8 mouse cellular contexts compared by ENCODE assay signal in genomic region chr11:61408184-61409027, GRCm38 (mm10). TPM values are rescaled to one million over a fixed set of nuclear protein-coding genes. Genes with fewer than 3 reads are reported as not detected.
A peak's percentile ranks its signal among the peaks of the same experiment; 100 is the strongest.
DNase-seq lines count a peak whose midpoint lies in the region; ATAC-seq and TF ChIP-seq lines count a peak whose summit lies in the region.

No protein-coding gene starts in this region.

- H3K27me3 ChIP-seq in embryonic facial prominence, embryonic 15.5 days, result no peaks in the 10 kb centered on the region
- H3K27me3 ChIP-seq in heart, embryonic 11.5 days (ENCODE audit: control insufficient read depth, insufficient read depth, low read length), result peaks cover 2% of the 10 kb centered on the region; the same call in 1 of the 2 replicates
- no peaks in the 10 kb centered on the region for H3K27me3 ChIP-seq in kidney, embryonic 14.5 days (ENCODE audit: control insufficient read depth, insufficient read depth, low read length)
- H3K27me3 ChIP-seq in liver, embryonic 11.5 days (replicated peaks; ENCODE audit: control insufficient read depth, insufficient read depth, low read length), result 0 out of 2 replicates have a peak, but pooled peaks cover 2% of the 10 kb centered on the region

- H3K4me2 ChIP-seq in embryonic facial prominence, embryonic 15.5 days (replicated peaks), result peak overlapping the region; percentile 55
- peak overlapping the region; percentile 67 for H3K4me2 ChIP-seq in heart, embryonic 11.5 days
- H3K4me2 ChIP-seq in kidney, embryonic 14.5 days (replicated peaks; ENCODE audit: low read depth, low read length), result peak overlapping the region; percentile 48
- peak overlapping the region; percentile 75 for H3K4me2 ChIP-seq in liver, embryonic 11.5 days

- peak overlapping the region; percentile 59 for H3K9ac ChIP-seq in embryonic facial prominence, embryonic 15.5 days
- H3K9ac ChIP-seq in heart, embryonic 11.5 days (ENCODE audit: low read depth, low read length), result peak overlapping the region; percentile 80
- peak overlapping the region; percentile 72 for H3K9ac ChIP-seq in kidney, embryonic 14.5 days (ENCODE audit: low read depth, low read length)
- peak overlapping the region; percentile 71 for H3K9ac ChIP-seq in liver, embryonic 11.5 days (ENCODE audit: low read depth, low read length)

- ATAC-seq in embryonic facial prominence, embryonic 15.5 days (ENCODE audit: insufficient number of reproducible peaks, low FRiP score, low TSS enrichment, low read depth), result peak; percentile 90
- peak; percentile 85 for ATAC-seq in heart, embryonic 11.5 days (replicated peaks; ENCODE audit: insufficient number of reproducible peaks, low FRiP score, low TSS enrichment)
- peak; percentile 91 for ATAC-seq in kidney, embryonic 14.5 days (ENCODE audit: low FRiP score, low TSS enrichment)
- peak; percentile 90 for ATAC-seq in liver, embryonic 11.5 days (replicated peaks; ENCODE audit: low FRiP score)

- peak; percentile 71 for DNase-seq in A20 (ENCODE audit: low read depth, low spot score)
- peak; percentile 46 for DNase-seq in liver, embryonic 11.5 days (ENCODE audit: low spot score)
- peak; percentile 23 to 58 for DNase-seq in monocyte, adult 2 months (ENCODE audit: low read depth in 1 of 2, low spot score in 2 of 2)
- peak; percentile 31 to 40 for DNase-seq in spleen, postnatal 36 days (ENCODE audit: low spot score in 2 of 2)

- H3K4me1 ChIP-seq in bone marrow, adult 2 months (ENCODE audit: control insufficient read depth, insufficient read depth, low read length), result no peaks in the 10 kb centered on the region
- 0 out of 2 replicates have a peak, but pooled peaks cover 3% of the 10 kb centered on the region for H3K4me1 ChIP-seq in embryonic facial prominence, embryonic 15.5 days
- no peaks in the 10 kb centered on the region for H3K4me1 ChIP-seq in heart, embryonic 11.5 days (ENCODE audit: control insufficient read depth, insufficient read depth, low read length)
- H3K4me1 ChIP-seq in kidney, embryonic 14.5 days (ENCODE audit: control insufficient read depth, insufficient read depth, low read length), result no peaks in the 10 kb centered on the region
- H3K4me1 ChIP-seq in liver, embryonic 11.5 days (replicated peaks; ENCODE audit: control insufficient read depth, insufficient read depth, low read length), result 0 out of 2 replicates have a peak, but pooled peaks cover 2% of the 10 kb centered on the region

- H3K9me3 ChIP-seq in embryonic facial prominence, embryonic 15.5 days (replicated peaks), result no peaks in the 10 kb centered on the region
- H3K9me3 ChIP-seq in heart, embryonic 11.5 days (replicated peaks; ENCODE audit: control insufficient read depth, low read length), result no peaks in the 10 kb centered on the region
- H3K9me3 ChIP-seq in kidney, embryonic 14.5 days (ENCODE audit: control insufficient read depth, low read length), result no peaks in the 10 kb centered on the region
- H3K9me3 ChIP-seq in liver, embryonic 11.5 days (ENCODE audit: control insufficient read depth, low read length), result no peaks in the 10 kb centered on the region

- no peaks in the 10 kb centered on the region for H3K36me3 ChIP-seq in embryonic facial prominence, embryonic 15.5 days
- no peaks in the 10 kb centered on the region for H3K36me3 ChIP-seq in heart, embryonic 11.5 days (ENCODE audit: control insufficient read depth, insufficient read depth, low read length)
- no peaks in the 10 kb centered on the region for H3K36me3 ChIP-seq in kidney, embryonic 14.5 days (ENCODE audit: control insufficient read depth, insufficient read depth, low read length)
- no peaks in the 10 kb centered on the region for H3K36me3 ChIP-seq in liver, embryonic 11.5 days (ENCODE audit: control insufficient read depth, insufficient read depth, low read length)

- H3K4me3 ChIP-seq in bone marrow, adult 2 months (replicated peaks; ENCODE audit: control insufficient read depth, low read depth, low read length), result peak overlapping the region; percentile 97
- peak overlapping the region; percentile 70 for H3K4me3 ChIP-seq in embryonic facial prominence, embryonic 15.5 days (replicated peaks)
- peak overlapping the region; percentile 78 for H3K4me3 ChIP-seq in heart, embryonic 11.5 days (ENCODE audit: low read depth, low read length)
- peak overlapping the region; percentile 74 for H3K4me3 ChIP-seq in kidney, embryonic 14.5 days (ENCODE audit: low read length)
- peak overlapping the region; percentile 69 for H3K4me3 ChIP-seq in liver, embryonic 11.5 days (ENCODE audit: low read depth, low read length)

- no peak for TF ChIP-seq CTCF in bone marrow, adult 2 months (IDR thresholded peaks at IDR 0.05; ENCODE audit: control insufficient read depth, insufficient read depth, low read length)

- WGBS in bone marrow, adult 2 months, result 1% methylated on average over 64 of the region's 64 CpGs
- under 1% methylated on average over 64 of the region's 64 CpGs for WGBS in embryonic facial prominence, embryonic 15.5 days
- WGBS in heart, embryonic 11.5 days (ENCODE audit: insufficient replicate concordance), result under 1% methylated on average over 64 of the region's 64 CpGs
- 1% methylated on average over 64 of the region's 64 CpGs for WGBS in kidney, embryonic 14.5 days
- under 1% methylated on average over 64 of the region's 64 CpGs for WGBS in liver, embryonic 11.5 days

- TF ChIP-seq POLR2A in bone marrow, adult 2 months (IDR thresholded peaks at IDR 0.05; ENCODE audit: borderline replicate concordance, control insufficient read depth, low read depth, low read length), result peak; percentile 11; the same call in 1 of the 2 replicates

- peak overlapping the region; percentile 71 for H3K27ac ChIP-seq in bone marrow, adult 2 months (ENCODE audit: control insufficient read depth, insufficient read depth, low read depth, low read length, poor library complexity)
- peak overlapping the region; percentile 94 for H3K27ac ChIP-seq in embryonic facial prominence, embryonic 15.5 days (replicated peaks)
- peak overlapping the region; percentile 93 for H3K27ac ChIP-seq in heart, embryonic 11.5 days (ENCODE audit: low read depth, low read length)
- peak overlapping the region; percentile 85 for H3K27ac ChIP-seq in kidney, embryonic 14.5 days (ENCODE audit: low read depth, low read length)
- peak overlapping the region; percentile 68 for H3K27ac ChIP-seq in liver, embryonic 11.5 days (ENCODE audit: low read depth, low read length)

RNA-seq across cellular contexts. Expression of gene Slc47a1, which starts 30.3 kb away (rescaled TPM):
- polyA plus RNA-seq in bone marrow, adult 2 months (2011; ENCODE audit: insufficient read depth, insufficient read length, low replicate concordance, missing spikeins), result 1.4 TPM in 1 of 2 replicates, not detected in the other
- 0.88 and 0.89 TPM in 2 replicates for polyA plus RNA-seq in embryonic facial prominence, embryonic 15.5 days (2015; fragmentation: Nextera tagmentation; extraction: Ambion mirVana)
- 20.2 and 23.7 TPM in 2 replicates for polyA plus RNA-seq in heart, embryonic 11.5 days (2014; fragmentation: Nextera tagmentation; extraction: Ambion mirVana)
- 4.3 and 9.1 TPM in 2 replicates for polyA plus RNA-seq in kidney, embryonic 14.5 days (2014; fragmentation: Nextera tagmentation; extraction: Ambion mirVana)
- polyA plus RNA-seq in liver, embryonic 11.5 days (2014; fragmentation: Nextera tagmentation; extraction: Ambion mirVana), result 1.4 TPM in 2 replicates

RNA-seq across cellular contexts. Expression of gene Rnf112, which starts 45.5 kb away (rescaled TPM):
- polyA plus RNA-seq in bone marrow, adult 2 months (2011; ENCODE audit: insufficient read depth, insufficient read length, low replicate concordance, missing spikeins), result 0.65 TPM in 1 of 2 replicates, not detected in the other
- polyA plus RNA-seq in embryonic facial prominence, embryonic 15.5 days (2015; fragmentation: Nextera tagmentation; extraction: Ambion mirVana), result 1.4 and 2.1 TPM in 2 replicates
- 0.09 TPM in 1 of 2 replicates, not detected in the other for polyA plus RNA-seq in heart, embryonic 11.5 days (2014; fragmentation: Nextera tagmentation; extraction: Ambion mirVana)
- 0.08 and 0.26 TPM in 2 replicates for polyA plus RNA-seq in kidney, embryonic 14.5 days (2014; fragmentation: Nextera tagmentation; extraction: Ambion mirVana)
- 0.27 and 0.34 TPM in 2 replicates for polyA plus RNA-seq in liver, embryonic 11.5 days (2014; fragmentation: Nextera tagmentation; extraction: Ambion mirVana)

Comparison
In these comparisons a context has a peak if more than half of its experiments do, and no peak if none do; other contexts are left out.
1. Peak in every context shown above with its lines: DNase-seq, ATAC-seq, H3K4me3 ChIP-seq and H3K27ac ChIP-seq.